Mouse (Mus musculus): ENCODE results near the gene Mrps18a. TPM values are rescaled to one million over a fixed set of nuclear protein-coding genes. Genes with fewer than 3 reads are reported as not detected.

Mrps18a gene
- polyA plus RNA-seq, 1 experiment from 2014 or later = 151 TPM

DNA sequence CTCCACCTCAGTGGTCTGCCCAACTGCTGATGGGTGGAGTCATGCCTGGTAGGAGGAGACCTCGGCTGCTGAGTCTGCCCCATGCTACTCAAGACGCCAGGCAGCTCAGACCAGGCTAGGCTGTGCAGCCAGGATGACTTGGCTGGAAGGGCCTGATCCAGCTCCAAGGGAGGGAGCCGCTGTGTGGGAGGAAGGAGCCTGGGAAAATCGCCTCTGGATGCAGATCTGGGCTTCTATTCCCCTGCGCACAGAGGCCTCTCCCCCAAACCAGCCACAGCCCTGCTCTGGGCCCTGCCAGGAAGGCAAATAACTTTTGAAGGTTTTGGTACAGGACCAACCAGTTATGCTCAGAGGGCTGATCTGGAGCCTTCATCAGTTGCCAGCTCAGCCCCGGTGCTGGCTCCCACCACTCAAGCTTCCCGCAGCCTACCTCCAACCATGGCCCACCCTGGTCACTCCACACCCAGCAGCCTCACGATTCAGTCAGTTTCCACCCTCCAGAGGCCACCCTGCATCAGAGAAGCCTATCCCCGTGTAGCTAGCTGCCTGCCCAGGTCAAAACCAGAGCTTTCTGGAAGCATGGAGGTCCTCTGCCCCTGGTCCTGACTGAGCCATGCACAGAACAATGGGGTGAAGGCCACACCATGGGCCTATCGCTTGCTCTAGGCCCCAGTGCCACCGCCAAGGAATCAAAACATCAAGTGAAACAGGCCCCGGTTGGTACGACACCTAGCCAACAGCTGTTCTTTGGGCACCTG is 19.1 kb downstream of the Mrps18a start:
- Histone ChIP-seq H3K27me3 (ENCODE audit: insufficient read depth, poor library complexity, severe bottlenecking) (0 out of 2 replicates have a peak, but pooled peaks cover 2% of the 10 kb centered on the region), H3K36me3 (peaks cover 52% of the 10 kb centered on the region), H3K27ac (no peak overlapping the region), H3K9me3 (no peaks in the 10 kb centered on the region), H3K4me1 (replicated peaks) (peaks cover 7% of the 10 kb centered on the region), H3K4me3 (no peak overlapping the region)
- DNase-seq (ENCODE audit: low spot score) = no peak
- 82% methylated on average over 13 of the region's 13 CpGs for WGBS

DNA sequence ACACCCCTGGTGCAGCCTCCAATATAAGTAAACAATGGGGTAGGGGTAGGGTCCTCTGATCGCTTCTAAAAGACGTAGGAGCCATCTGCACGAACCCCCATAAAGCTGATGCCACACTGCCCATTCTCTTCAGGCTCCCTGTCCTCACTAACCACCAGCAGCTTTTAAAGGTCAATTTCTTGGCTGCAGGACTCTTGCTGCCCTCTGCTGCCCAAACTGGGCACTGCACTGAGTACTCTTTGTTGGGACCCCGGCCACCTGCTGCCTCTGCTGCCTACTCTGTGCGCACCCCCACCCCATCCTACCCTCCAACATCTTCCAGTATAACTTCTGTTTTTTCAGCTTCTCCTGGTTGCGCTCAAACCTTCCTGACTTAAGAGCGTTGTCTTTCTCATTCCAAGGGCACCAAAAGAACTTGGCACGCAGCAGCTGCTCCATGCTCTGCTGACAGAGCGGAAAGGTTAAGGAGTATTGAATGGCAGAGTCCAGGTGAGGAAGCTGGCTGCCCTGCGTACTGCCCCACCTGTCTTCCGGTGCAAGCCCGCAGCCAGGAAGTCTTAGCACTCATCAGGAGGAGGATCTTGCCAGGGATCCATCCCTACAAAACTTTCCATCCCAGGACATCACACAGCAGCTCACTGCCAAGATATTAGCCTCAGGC is 21.4 kb downstream of the Mrps18a start:
- H3K9me3 ChIP-seq = no peaks in the 10 kb centered on the region
- peak; percentile 83 for DNase-seq (ENCODE audit: low spot score)
- 0 out of 2 replicates have a peak overlapping the region, but pooled peaks have one; percentile 45 for H3K27ac ChIP-seq
- H3K4me1 ChIP-seq (replicated peaks) = peaks cover 7% of the 10 kb centered on the region
- H3K27me3 ChIP-seq (ENCODE audit: insufficient read depth, poor library complexity, severe bottlenecking) = 0 out of 2 replicates have a peak, but pooled peaks cover 2% of the 10 kb centered on the region
- no peak overlapping the region; the same call in 1 of the 2 replicates for H3K4me3 ChIP-seq
- peaks cover 36% of the 10 kb centered on the region for H3K36me3 ChIP-seq
- WGBS = 15% methylated on average over 12 of the region's 12 CpGs

GRCm38 (mm10) chr17:46132862-46133261 is 22.1 kb downstream of the Mrps18a start:
- peaks cover 7% of the 10 kb centered on the region for H3K4me1 ChIP-seq (replicated peaks)
- H3K4me3 ChIP-seq = no peak overlapping the region
- H3K27ac ChIP-seq = 0 out of 2 replicates have a peak overlapping the region, but pooled peaks have one; percentile 45
- DNase-seq (ENCODE audit: low spot score) = no peak
- H3K36me3 ChIP-seq = peaks cover 29% of the 10 kb centered on the region
- no peaks in the 10 kb centered on the region for H3K9me3 ChIP-seq
- H3K27me3 ChIP-seq (ENCODE audit: insufficient read depth, poor library complexity, severe bottlenecking) = 0 out of 2 replicates have a peak, but pooled peaks cover 2% of the 10 kb centered on the region
- WGBS = 71% methylated on average over 8 of the region's 8 CpGs

DNA sequence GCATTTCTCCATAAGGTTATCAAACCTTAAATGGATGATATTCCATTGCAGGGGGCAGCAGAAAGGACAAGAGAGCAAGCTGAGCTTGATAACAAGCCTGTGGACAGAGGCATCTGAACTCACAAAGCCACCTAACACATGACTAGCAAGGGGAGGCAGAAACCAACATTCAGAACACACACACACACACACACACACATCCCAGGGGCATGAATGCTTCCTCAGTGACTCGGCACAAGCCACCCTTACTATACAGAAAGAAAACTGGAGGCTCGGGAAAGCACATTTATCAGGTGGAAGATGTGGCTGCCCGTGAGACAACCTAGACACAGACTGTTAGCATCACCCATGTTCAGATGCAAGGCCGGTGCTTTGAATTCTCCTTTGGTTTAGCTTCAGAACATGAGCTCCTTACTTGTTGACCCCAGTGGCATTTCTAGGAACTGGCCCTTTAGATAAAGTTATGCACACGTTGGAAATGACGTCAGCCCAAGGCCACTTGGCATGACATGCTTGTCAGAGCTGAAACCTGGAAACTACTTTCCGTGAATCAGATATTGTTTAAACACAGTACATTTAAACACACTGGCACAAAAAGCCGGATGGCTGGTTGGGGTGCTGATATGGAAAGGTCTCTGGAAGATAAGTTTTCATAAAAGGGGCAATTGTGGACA is 27.9 kb downstream of the Mrps18a start:
- H3K4me3 ChIP-seq = no peak overlapping the region
- H3K27me3 ChIP-seq (ENCODE audit: insufficient read depth, poor library complexity, severe bottlenecking) = peaks cover 7% of the 10 kb centered on the region; the same call in 1 of the 2 replicates
- peaks cover 6% of the 10 kb centered on the region; the same call in 1 of the 2 replicates for H3K36me3 ChIP-seq
- no peak for DNase-seq (ENCODE audit: low spot score)
- peaks cover 8% of the 10 kb centered on the region for H3K4me1 ChIP-seq (replicated peaks)
- H3K27ac ChIP-seq = no peak overlapping the region
- H3K9me3 ChIP-seq = no peaks in the 10 kb centered on the region
- WGBS = 85% methylated on average over 8 of the region's 8 CpGs

DNA sequence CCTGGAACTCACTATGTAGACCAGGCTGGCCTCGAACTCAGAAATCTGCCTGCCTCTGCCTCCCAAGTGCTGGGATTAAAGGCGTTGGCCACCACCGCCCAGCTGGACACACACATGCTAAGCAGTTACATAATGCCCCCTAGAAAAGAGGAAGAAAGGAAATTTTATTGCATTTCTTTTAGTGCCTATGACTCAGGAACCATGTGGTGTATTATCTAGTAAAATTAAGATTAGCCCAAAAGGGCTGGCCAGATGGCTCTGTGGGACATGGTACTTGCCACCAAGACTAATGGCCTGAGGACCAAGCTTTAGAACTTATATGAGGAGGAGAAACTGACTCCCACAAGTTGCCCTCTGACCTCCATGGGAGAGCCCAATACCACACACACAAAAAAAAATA is 29.1 kb downstream of the Mrps18a start:
- no peak for DNase-seq (ENCODE audit: low spot score)
- H3K36me3 ChIP-seq = peaks cover 6% of the 10 kb centered on the region; the same call in 1 of the 2 replicates
- no peak overlapping the region for H3K27ac ChIP-seq
- peaks cover 16% of the 10 kb centered on the region for H3K4me1 ChIP-seq (replicated peaks)
- H3K9me3 ChIP-seq = no peaks in the 10 kb centered on the region
- H3K27me3 ChIP-seq (ENCODE audit: insufficient read depth, poor library complexity, severe bottlenecking) = peaks cover 7% of the 10 kb centered on the region; the same call in 1 of the 2 replicates
- no peak overlapping the region for H3K4me3 ChIP-seq
- 91% methylated on average over 3 of the region's 3 CpGs for WGBS

GRCm38 (mm10) chr17:46143578-46144423 is 33.0 kb downstream of the Mrps18a start, which contains the start of gene Rsph9:
Rsph9 (minus strand) TSS chr17:46144216.
- Histone ChIP-seq H3K4me1 (replicated peaks) (peaks cover 16% of the 10 kb centered on the region), H3K27me3 (ENCODE audit: insufficient read depth, poor library complexity, severe bottlenecking) (peaks cover 7% of the 10 kb centered on the region; the same call in 1 of the 2 replicates), H3K27ac (peak within 1 kb of the TSS; percentile 81), H3K36me3 (peaks cover 37% of the 10 kb centered on the region), H3K9me3 (no peaks in the 10 kb centered on the region), H3K4me3 (peak within 1 kb of the TSS; percentile 59)
- WGBS = 7% methylated on average over 37 of the region's 37 CpGs
- peak; percentile 82 for DNase-seq (ENCODE audit: low spot score)

DNA sequence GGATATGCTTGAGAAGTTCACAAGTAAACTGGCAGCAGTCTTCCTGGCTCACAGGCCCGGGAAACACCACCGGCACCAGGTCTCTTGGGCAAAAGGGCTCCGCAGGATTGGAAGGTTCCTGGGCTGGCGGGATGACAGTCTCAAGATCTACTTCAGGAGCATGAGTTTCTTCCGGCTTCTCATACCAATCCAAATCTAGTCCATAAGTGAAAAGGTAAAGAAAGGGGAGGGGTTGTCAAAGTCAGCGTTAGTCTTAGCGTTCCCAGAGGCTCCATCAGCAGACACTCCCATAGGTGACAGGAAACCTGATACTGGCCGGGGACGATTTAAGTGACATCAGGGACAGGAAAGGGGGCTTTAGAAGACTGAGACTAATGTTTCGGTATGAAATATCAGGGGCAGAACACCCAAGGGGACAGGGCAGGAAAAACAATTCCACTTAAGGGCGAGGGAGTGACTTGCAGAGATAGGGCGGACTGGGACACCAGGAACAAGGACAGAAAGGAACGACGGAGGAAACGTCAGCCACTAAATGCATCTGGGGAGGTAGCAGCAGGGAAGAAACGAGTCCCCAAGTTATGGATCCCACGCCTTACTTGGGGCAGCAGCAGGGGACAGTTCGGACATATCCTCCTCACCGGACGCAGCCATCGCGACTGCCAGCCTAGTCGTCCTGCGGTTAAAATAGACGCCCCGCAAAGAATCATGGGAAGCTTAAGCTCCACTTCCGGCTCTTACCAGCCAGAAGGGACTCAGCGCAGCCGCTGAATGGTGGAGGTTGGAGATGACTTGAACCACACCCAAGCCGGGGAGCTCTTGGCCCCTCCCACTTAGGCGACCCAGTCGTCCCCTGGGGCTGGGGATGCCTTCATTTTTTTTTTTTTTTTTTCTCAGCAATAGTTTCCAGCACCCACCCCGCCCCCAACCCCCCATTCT is 42.3 kb downstream of the Mrps18a start, which contains the start of gene Mad2l1bp:
Gene Mad2l1bp (minus strand): TSS at position 707 of the 936 bp plus-strand sequence.
- WGBS = 9% methylated on average over 33 of the region's 33 CpGs
- Histone ChIP-seq H3K27ac (peak within 1 kb of the TSS; percentile 89), H3K27me3 (ENCODE audit: insufficient read depth, poor library complexity, severe bottlenecking) (no peaks in the 10 kb centered on the region)

GRCm38 (mm10) chr17:46154336-46154735 is 43.5 kb downstream of the Mrps18a start:
- no peaks in the 10 kb centered on the region for H3K27me3 ChIP-seq (ENCODE audit: insufficient read depth, poor library complexity, severe bottlenecking)
- peaks cover 12% of the 10 kb centered on the region for H3K36me3 ChIP-seq
- no peak for DNase-seq (ENCODE audit: low spot score)
- peaks cover 13% of the 10 kb centered on the region for H3K4me1 ChIP-seq (replicated peaks)
- H3K4me3 ChIP-seq = no peak overlapping the region
- WGBS = 90% methylated on average over 3 of the region's 3 CpGs
- H3K9me3 ChIP-seq = no peaks in the 10 kb centered on the region
- no peak overlapping the region for H3K27ac ChIP-seq

More for the DNA sequence above, 42.3 kb downstream of the Mrps18a start, which contains the start of gene Mad2l1bp:
- H3K36me3 ChIP-seq = peaks cover 24% of the 10 kb centered on the region
- no peaks in the 10 kb centered on the region for H3K9me3 ChIP-seq
- H3K4me1 ChIP-seq (replicated peaks) = peaks cover 13% of the 10 kb centered on the region
- H3K4me3 ChIP-seq = peak within 1 kb of the TSS; percentile 78
- DNase-seq (ENCODE audit: low spot score) = peak; percentile 89

DNA sequence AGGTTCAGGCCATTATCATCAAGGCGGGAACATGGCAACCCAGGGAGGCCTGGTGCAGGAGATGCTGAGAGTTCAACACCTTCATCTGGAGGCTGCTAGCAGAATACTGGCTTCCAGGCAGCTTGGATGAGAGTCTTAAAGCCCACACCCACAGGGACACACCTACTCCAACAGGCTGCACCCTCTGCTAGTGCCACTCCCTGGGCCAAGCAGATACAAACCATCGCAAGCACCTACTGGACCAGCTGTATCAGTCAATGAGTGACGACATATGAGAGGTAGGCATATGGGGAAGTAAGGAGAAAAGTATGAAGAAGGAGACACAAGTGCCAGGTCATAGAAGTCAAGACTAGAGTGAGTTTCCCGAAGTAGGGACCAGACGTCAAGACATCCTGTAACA is 45.9 kb downstream of the Mrps18a start:
- H3K27me3 ChIP-seq (ENCODE audit: insufficient read depth, poor library complexity, severe bottlenecking) = no peaks in the 10 kb centered on the region
- no peak overlapping the region for H3K27ac ChIP-seq
- WGBS = 84% methylated on average over 5 of the region's 5 CpGs
- no peaks in the 10 kb centered on the region for H3K9me3 ChIP-seq
- H3K4me3 ChIP-seq = no peak overlapping the region
- peaks cover 25% of the 10 kb centered on the region for H3K4me1 ChIP-seq (replicated peaks)
- no peak for DNase-seq (ENCODE audit: low spot score)
- H3K36me3 ChIP-seq = peaks cover 2% of the 10 kb centered on the region

DNA sequence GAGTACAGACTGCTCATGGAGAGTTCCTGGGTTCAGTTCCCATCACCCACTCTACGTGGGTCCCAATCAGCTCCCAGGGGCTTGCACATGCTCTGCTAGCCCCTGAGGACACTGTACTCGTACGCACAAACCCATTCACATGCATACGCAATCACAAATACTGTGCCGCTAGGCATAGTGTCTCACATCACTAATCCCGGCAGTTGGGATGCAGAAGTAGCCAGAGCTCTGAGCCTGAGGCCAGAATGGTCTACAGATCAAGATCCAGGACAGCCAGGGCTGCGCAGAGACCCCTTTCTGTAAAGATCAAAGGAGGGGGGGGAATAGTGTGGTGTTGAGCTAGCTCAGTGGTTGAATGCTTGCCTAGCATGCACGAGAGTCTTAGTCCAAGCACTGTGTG is 46.3 kb downstream of the Mrps18a start:
- 87% methylated on average over 8 of the region's 8 CpGs for WGBS
- no peaks in the 10 kb centered on the region for H3K36me3 ChIP-seq
- no peak overlapping the region for H3K27ac ChIP-seq
- no peaks in the 10 kb centered on the region for H3K27me3 ChIP-seq (ENCODE audit: insufficient read depth, poor library complexity, severe bottlenecking)
- H3K4me1 ChIP-seq (replicated peaks) = peaks cover 30% of the 10 kb centered on the region
- H3K4me3 ChIP-seq = no peak overlapping the region
- no peaks in the 10 kb centered on the region for H3K9me3 ChIP-seq
- DNase-seq (ENCODE audit: low spot score) = no peak

DNA sequence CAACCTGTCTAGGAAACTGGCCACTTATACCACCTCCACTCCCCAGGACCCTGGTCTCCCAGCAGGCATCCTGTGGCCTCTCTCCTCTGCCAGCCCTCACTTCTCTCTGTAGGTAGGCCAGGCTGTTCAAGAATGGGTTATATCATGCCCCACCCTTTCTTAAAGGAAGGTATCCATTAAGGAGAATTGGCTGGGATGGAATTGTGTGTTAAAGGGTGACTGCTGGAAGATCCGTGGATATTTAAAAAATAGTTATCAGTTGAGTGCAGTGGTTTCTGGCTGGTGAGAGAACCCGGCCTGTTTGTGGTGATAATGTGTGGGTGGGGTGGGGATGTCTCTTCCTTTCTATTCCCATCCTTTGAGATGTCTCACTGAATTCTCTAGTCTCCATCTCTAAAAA is 48.5 kb downstream of the Mrps18a start:
- Histone ChIP-seq H3K27me3 (ENCODE audit: insufficient read depth, poor library complexity, severe bottlenecking) (no peaks in the 10 kb centered on the region), H3K4me3 (peak overlapping the region; percentile 68; the same call in 1 of the 2 replicates), H3K27ac (peak overlapping the region; percentile 92), H3K4me1 (replicated peaks) (peaks cover 30% of the 10 kb centered on the region), H3K9me3 (no peaks in the 10 kb centered on the region), H3K36me3 (peaks cover 17% of the 10 kb centered on the region)
- WGBS = 72% methylated on average over 2 of the region's 2 CpGs
- DNase-seq (ENCODE audit: low spot score) = no peak

Measured in hindbrain, embryonic 10.5 days (tissue).